Mouse (Mus musculus) G1E-ER4 (cell line): Measurements from ENCODE around the gene Cxcl12. TPM values are rescaled to one million over a fixed set of nuclear protein-coding genes. Genes with fewer than 3 reads are reported as not detected.

ENCODE experiments used
- GATA1 ChIP-seq: IDR thresholded peaks from one replicate; pipeline ENCODE4 v1.8.0; 2012; ENCODE audit warnings: low read length, inconsistent platforms
- polyA plus RNA-seq: library from polyadenylated mRNA; stranded (reverse); fragments of >175 nt; gene quantifications from 2 replicates; pipeline ENCODE4 v1.2.3, GENCODE M21; 2012

Cxcl12 gene
- polyA plus RNA-seq, 1 experiment: not detected

- no peak for TF ChIP-seq GATA1
Observed at GRCm38 (mm10) chr6:117201396-117201795, 33.1 kb downstream of the Cxcl12 start.

- no peak for TF ChIP-seq GATA1
Observed at GRCm38 (mm10) chr6:117201859-117202258, 33.5 kb downstream of the Cxcl12 start.

GRCm38 (mm10) chr6:117202856-117203400, 34.6 kb downstream of the Cxcl12 start:
- TF ChIP-seq GATA1: no peak

GRCm38 (mm10) chr6:117204112-117204511, 35.8 kb downstream of the Cxcl12 start:
- TF ChIP-seq GATA1: no peak

DNA sequence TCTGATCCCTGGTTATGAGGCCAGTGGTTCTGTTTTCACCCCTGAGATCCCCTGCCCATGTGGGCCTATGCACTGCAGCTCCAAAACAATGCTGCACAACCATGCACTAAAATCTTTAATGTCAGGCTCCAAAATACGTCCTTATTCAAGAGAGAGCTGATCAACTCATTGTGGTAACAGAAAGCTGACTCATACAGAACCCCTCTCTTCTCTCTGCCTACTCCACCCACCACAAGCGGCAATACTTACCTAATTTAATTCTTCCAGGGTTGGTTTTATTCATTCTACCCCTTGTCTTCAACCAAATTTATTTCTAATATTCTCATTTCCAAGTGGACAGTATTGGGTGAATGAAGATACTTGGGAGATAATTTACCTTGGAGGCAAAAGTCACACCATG, 38.5 kb downstream of the Cxcl12 start:
- no peak for TF ChIP-seq GATA1

DNA sequence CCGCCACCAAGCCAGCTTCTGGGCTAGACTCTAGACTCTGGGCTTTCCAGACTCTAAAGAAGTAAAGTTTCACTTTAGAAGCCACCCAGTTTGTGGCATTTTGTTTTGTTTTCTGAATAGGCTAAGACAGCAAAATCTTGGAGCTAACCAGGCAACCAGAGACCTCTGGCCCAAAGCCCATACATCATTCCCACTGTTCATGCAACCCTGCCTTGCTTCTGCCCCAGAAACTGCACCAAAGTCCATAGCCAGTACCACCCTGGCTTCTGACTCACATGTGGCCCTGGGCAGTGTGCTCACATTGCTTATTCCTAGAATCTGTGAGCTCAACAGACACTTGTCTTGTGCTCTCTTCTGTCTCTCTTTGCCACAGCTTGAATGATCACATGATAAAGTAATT, 39.0 kb downstream of the Cxcl12 start:
- no peak for TF ChIP-seq GATA1

DNA sequence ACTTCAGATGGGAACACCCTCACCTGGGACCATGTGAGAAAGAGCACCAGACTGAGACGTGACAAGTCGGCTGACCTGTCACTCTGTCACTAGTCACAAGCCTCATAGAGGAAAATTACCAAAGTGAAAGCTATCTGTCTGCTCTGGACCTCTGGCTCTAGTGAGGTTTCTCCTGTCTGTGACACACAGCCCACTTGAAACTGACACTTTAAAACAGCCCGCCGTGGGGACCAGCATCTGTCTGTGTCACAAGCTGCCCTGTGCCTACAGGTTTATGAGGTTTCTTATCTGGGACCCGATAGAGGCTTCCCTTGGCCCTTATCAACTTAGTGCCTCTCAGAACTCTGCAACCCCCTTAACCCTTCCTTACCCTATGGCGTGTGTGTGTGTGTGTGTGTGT, 41.8 kb downstream of the Cxcl12 start:
- TF ChIP-seq GATA1: no peak

DNA sequence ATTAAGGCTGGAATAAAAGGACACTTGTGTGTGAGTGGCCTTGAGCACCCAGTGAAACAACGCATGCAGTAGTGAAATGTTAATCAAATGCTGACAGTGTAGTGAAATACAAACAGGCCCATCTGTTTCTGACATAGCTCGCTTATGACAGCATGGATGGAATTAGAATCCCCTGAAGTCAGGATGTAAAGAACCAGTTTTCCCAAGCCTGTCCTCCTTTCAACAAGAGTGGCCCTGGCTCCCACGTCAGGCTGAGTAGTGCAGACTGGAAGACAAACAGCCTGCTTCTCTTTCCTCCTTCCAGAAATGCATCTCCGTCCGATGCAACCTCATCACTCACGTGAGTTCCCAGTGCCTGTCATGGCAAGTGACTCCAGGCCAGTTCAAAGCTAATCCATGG, 42.2 kb downstream of the Cxcl12 start:
- no peak for TF ChIP-seq GATA1

GRCm38 (mm10) chr6:117214506-117214905, 46.2 kb downstream of the Cxcl12 start:
- no peak for TF ChIP-seq GATA1

- no peak for TF ChIP-seq GATA1
Observed at GRCm38 (mm10) chr6:117218442-117219299, 50.3 kb downstream of the Cxcl12 start.

DNA sequence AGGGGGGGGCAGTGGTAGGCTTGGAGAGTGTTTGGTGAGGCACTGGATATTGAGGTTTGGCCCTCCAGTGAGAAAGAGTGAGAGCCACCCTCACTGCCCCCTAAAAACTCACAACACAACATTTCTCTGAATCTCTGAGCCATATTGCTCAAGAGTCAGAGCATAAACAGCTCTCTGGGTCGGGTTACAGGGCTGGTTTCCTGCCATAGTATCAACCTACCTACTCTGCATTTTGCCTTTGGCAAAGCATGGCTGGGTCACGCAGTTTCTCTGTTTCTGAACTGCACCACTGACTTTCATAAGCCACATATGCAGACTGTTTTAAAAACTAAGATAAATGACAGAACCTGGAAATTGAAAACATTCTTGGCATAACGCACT, 51.0 kb downstream of the Cxcl12 start:
- no peak for TF ChIP-seq GATA1

GRCm38 (mm10) chr6:117219911-117220481, 51.7 kb downstream of the Cxcl12 start:
- no peak for TF ChIP-seq GATA1

GRCm38 (mm10) chr6:117220831-117221345, 52.6 kb downstream of the Cxcl12 start:
- no peak for TF ChIP-seq GATA1
